Mouse (Mus musculus): ENCODE measurements around the gene Myl9.
"Not testable (repeated sequence)": the region's sequence is repeated elsewhere in the genome, so short reads cannot be mapped to it uniquely, and the experiment has no call there.

The Myl9 gene

GRCm38 (mm10) chr2:156782481-156783348 is 7.5 kb downstream of the Myl9 start:
- in situ Hi-C loops (cut with MboI; ENCODE audit: unreplicated experiment in 2 of 2), result loop anchor here in 1 of 2 experiments (10.0 kb wide), 2 partner anchors 212 to 312 kb away; partner anchors contain the start of gene Ndrg3

- in situ Hi-C loops (cut with MboI; ENCODE audit: unreplicated experiment in 2 of 2), result loop anchor here in 1 of 2 experiments (10.0 kb wide), 2 partner anchors 211 to 311 kb away; partner anchors contain the start of gene Ndrg3
These were observed 8.1 kb downstream of the Myl9 start for GRCm38 (mm10) chr2:156783349-156783728.

- in situ Hi-C loops (cut with MboI; ENCODE audit: unreplicated experiment in 2 of 2), result loop anchor here in 1 of 2 experiments (10.0 kb wide), 2 partner anchors 211 to 311 kb away; partner anchors contain the start of gene Ndrg3
These were observed 8.9 kb downstream of the Myl9 start for GRCm38 (mm10) chr2:156784016-156784585.

GRCm38 (mm10) chr2:156784891-156785290 is 9.7 kb downstream of the Myl9 start:
- in situ Hi-C loops (cut with MboI; ENCODE audit: unreplicated experiment in 2 of 2), result loop anchor here (5.0 to 10.0 kb wide), 3 partner anchors 210 to 310 kb away; partner anchors contain the start of gene Ndrg3 (in 1 of the 2)

- in situ Hi-C loops (cut with MboI; ENCODE audit: unreplicated experiment in 2 of 2), result loop anchor here (5.0 to 10.0 kb wide), 3 partner anchors 208 to 308 kb away; partner anchors contain the start of gene Ndrg3 (in 1 of the 2)
These were observed 11.1 kb downstream of the Myl9 start for GRCm38 (mm10) chr2:156786369-156786768.

GRCm38 (mm10) chr2:156787090-156787775 is 12.0 kb downstream of the Myl9 start:
- in situ Hi-C loops (cut with MboI; ENCODE audit: unreplicated experiment in 2 of 2), result loop anchor here (5.0 to 10.0 kb wide), 3 partner anchors 208 to 308 kb away; partner anchors contain the start of gene Ndrg3 (in 1 of the 2)

GRCm38 (mm10) chr2:156787776-156788105 is 12.5 kb downstream of the Myl9 start:
- in situ Hi-C loops (cut with MboI; ENCODE audit: unreplicated experiment in 2 of 2), result loop anchor here (5.0 to 10.0 kb wide), 3 partner anchors 207 to 307 kb away; partner anchors contain the start of gene Ndrg3 (in 1 of the 2)

GRCm38 (mm10) chr2:156788836-156789235 is 13.6 kb downstream of the Myl9 start:
- in situ Hi-C loops (cut with MboI; ENCODE audit: unreplicated experiment in 2 of 2), result loop anchor here (5.0 to 10.0 kb wide), 3 partner anchors 206 to 306 kb away; partner anchors contain the start of gene Ndrg3 (in 1 of the 2)

GRCm38 (mm10) chr2:156798516-156798915 is 23.3 kb downstream of the Myl9 start:
- in situ Hi-C loops (cut with MboI; ENCODE audit: unreplicated experiment in 2 of 2), result no loop called here

GRCm38 (mm10) chr2:156801045-156801444 is 25.8 kb downstream of the Myl9 start:
- in situ Hi-C loops (cut with MboI; ENCODE audit: unreplicated experiment in 2 of 2), result no loop called here

GRCm38 (mm10) chr2:156802116-156802515 is 26.9 kb downstream of the Myl9 start:
- in situ Hi-C loops (cut with MboI; ENCODE audit: unreplicated experiment in 2 of 2), result not testable (repeated sequence)

GRCm38 (mm10) chr2:156803698-156804372 is 28.6 kb downstream of the Myl9 start:
- in situ Hi-C loops (cut with MboI; ENCODE audit: unreplicated experiment in 2 of 2), result no loop called here

- in situ Hi-C loops (cut with MboI; ENCODE audit: unreplicated experiment in 2 of 2), result no loop called here
These were observed 29.4 kb downstream of the Myl9 start for GRCm38 (mm10) chr2:156804589-156804988.

GRCm38 (mm10) chr2:156806886-156807285 is 31.7 kb downstream of the Myl9 start:
- in situ Hi-C loops (cut with MboI; ENCODE audit: unreplicated experiment in 2 of 2), result no loop called here

- in situ Hi-C loops (cut with MboI; ENCODE audit: unreplicated experiment in 2 of 2), result no loop called here
These were observed 34.4 kb downstream of the Myl9 start for GRCm38 (mm10) chr2:156809579-156809978.

- in situ Hi-C loops (cut with MboI; ENCODE audit: unreplicated experiment in 2 of 2), result no loop called here
These were observed 35.5 kb downstream of the Myl9 start for GRCm38 (mm10) chr2:156810716-156811115.

- in situ Hi-C loops (cut with MboI; ENCODE audit: unreplicated experiment in 2 of 2), result no loop called here
These were observed 36.3 kb downstream of the Myl9 start for GRCm38 (mm10) chr2:156811556-156811955.

- in situ Hi-C loops (cut with MboI; ENCODE audit: unreplicated experiment in 2 of 2), result no loop called here
These were observed 39.2 kb downstream of the Myl9 start for GRCm38 (mm10) chr2:156814344-156814801.

- in situ Hi-C loops (cut with MboI; ENCODE audit: unreplicated experiment in 2 of 2), result no loop called here
These were observed 39.7 kb downstream of the Myl9 start for GRCm38 (mm10) chr2:156814893-156815292.

- in situ Hi-C loops (cut with MboI; ENCODE audit: unreplicated experiment in 2 of 2), result no loop called here
These were observed 40.2 kb downstream of the Myl9 start for GRCm38 (mm10) chr2:156815412-156815811.

Data from v-Abl transformed pro-B cells (cell line).